Mouse (Mus musculus) CH12.LX (cell line): ENCODE results near the gene Klhl1. TPM values are rescaled to one million over a fixed set of nuclear protein-coding genes. Genes with fewer than 3 reads are reported as not detected.

Source experiments
- DNase-seq: peaks from one replicate; pipeline ENCODE4 v3.0.0-alpha.2; 2013; ENCODE audit errors: extremely low read depth
- H3K27ac ChIP-seq: 2 replicates; pipeline ENCODE4 v1.5.1; 2012; ENCODE audit warnings: low read depth, mild to moderate bottlenecking, control low read depth, moderate library complexity; ENCODE audit not compliant: insufficient read depth
- H3K27me3 ChIP-seq: replicated peaks from 2 replicates; pipeline ENCODE3; 2012; ENCODE audit warnings: inconsistent platforms
- H3K36me3 ChIP-seq, 2 experiments: replicated peaks in 1 of 2; 2 replicates each; pipeline versions ENCODE3 to v1.6.1; 2012; ENCODE audit warnings: inconsistent platforms in 1 of 2, low read length in 1 of 2, mild to moderate bottlenecking in 1 of 2, mixed read lengths in 1 of 2, moderate library complexity in 1 of 2; ENCODE audit not compliant: control insufficient read depth in 1 of 2, insufficient read depth in 1 of 2
- H3K4me1 ChIP-seq, 2 experiments: 2 replicates each; pipeline ENCODE4 v1.6.1; 2012; ENCODE audit warnings: inconsistent platforms in 1 of 2, moderate library complexity in 1 of 2; ENCODE audit not compliant: insufficient read depth in 2 of 2, control insufficient read depth in 1 of 2
- H3K4me2 ChIP-seq: 2 replicates; pipeline ENCODE4 v1.6.1; 2012; ENCODE audit warnings: low read depth, mild to moderate bottlenecking, control low read depth; ENCODE audit not compliant: poor library complexity, insufficient read depth, severe bottlenecking
- H3K4me3 ChIP-seq, 3 experiments: fragments of 150-350 bp in 1 of 3; sonication (generic) in 1 of 3; replicated peaks in 1 of 3; 2 replicates each; pipeline versions ENCODE3 to v1.5.1; 2011 to 2012; ENCODE audit warnings: low read depth in 2 of 3, low read length in 2 of 3, mild to moderate bottlenecking in 2 of 3, moderate library complexity in 2 of 3, control low read depth in 1 of 3, improper control_type of control experiment in 1 of 3, inconsistent platforms in 1 of 3, mixed read lengths in 1 of 3; ENCODE audit not compliant: poor library complexity in 1 of 3
- H3K79me2 ChIP-seq: replicated peaks from 2 replicates; pipeline ENCODE4 v1.6.1; 2012; ENCODE audit warnings: mild to moderate bottlenecking, moderate library complexity; ENCODE audit not compliant: control insufficient read depth, poor library complexity, insufficient read depth, severe bottlenecking; ENCODE audit errors: extremely low read depth
- H3K9ac ChIP-seq: 2 replicates; pipeline ENCODE4 v1.6.1; 2012; ENCODE audit warnings: low read depth, mild to moderate bottlenecking, control low read depth, moderate library complexity; ENCODE audit not compliant: insufficient read depth
- H3K9me3 ChIP-seq: replicated peaks from 2 replicates; pipeline ENCODE3; 2012; ENCODE audit warnings: low read length, inconsistent platforms, mixed read lengths
- CHD1 ChIP-seq: IDR thresholded peaks from 2 replicates; pipeline ENCODE4 v1.6.1; 2012; ENCODE audit warnings: low read depth, low read length, improper control_type of control experiment, inconsistent platforms
- ELF1 ChIP-seq: IDR thresholded peaks from 2 replicates; pipeline ENCODE4 v1.6.1; 2014; ENCODE audit warnings: low read depth, mild to moderate bottlenecking, inconsistent platforms, low read length, improper control_type of control experiment
- GABPA ChIP-seq: IDR thresholded peaks from 2 replicates; pipeline ENCODE4 v1.6.1; 2012; ENCODE audit warnings: low read depth, low read length, improper control_type of control experiment, inconsistent platforms; ENCODE audit not compliant: insufficient replicate concordance
- HCFC1 ChIP-seq: IDR thresholded peaks from 2 replicates; pipeline ENCODE4 v1.6.1; 2012; ENCODE audit warnings: low read depth, mild to moderate bottlenecking, inconsistent platforms, low read length, improper control_type of control experiment
- KAT2A ChIP-seq: IDR thresholded peaks from 2 replicates; pipeline ENCODE4 v1.6.1; 2012; ENCODE audit warnings: low read length, improper control_type of control experiment, inconsistent platforms; ENCODE audit not compliant: insufficient replicate concordance
- NRF1 ChIP-seq: IDR thresholded peaks from 2 replicates; pipeline ENCODE4 v1.6.1; 2014; ENCODE audit warnings: low read depth, mild to moderate bottlenecking, inconsistent platforms, low read length, improper control_type of control experiment, moderate library complexity
- PAX5 ChIP-seq: IDR thresholded peaks from 2 replicates; pipeline ENCODE4 v1.6.1; 2012; ENCODE audit warnings: low read length, inconsistent platforms, mixed read lengths
- POLR2A ChIP-seq: IDR thresholded peaks from 2 replicates; pipeline ENCODE4 v1.6.1; 2011; ENCODE audit warnings: low read depth, mild to moderate bottlenecking, improper control_type of control experiment, low read length
- RCOR1 ChIP-seq: conservative IDR thresholded peaks from 2 replicates; pipeline ENCODE4 v1.6.1; 2012; ENCODE audit warnings: low read depth, mild to moderate bottlenecking, inconsistent platforms, low read length, improper control_type of control experiment
- SMC3 ChIP-seq: IDR thresholded peaks from 2 replicates; pipeline ENCODE4 v1.6.1; 2011; ENCODE audit warnings: low read depth, low read length, improper control_type of control experiment
- UBTF ChIP-seq: IDR thresholded peaks from 2 replicates; pipeline ENCODE4 v1.6.1; 2012; ENCODE audit warnings: low read depth, mild to moderate bottlenecking, inconsistent platforms, low read length, improper control_type of control experiment, moderate library complexity
- dilution Hi-C: fragments of 300-500 bp; cut with MboI; formaldehyde crosslinking; loops from 2 replicates; pipeline ENCODE4 v1.14.3; 2020; ENCODE audit warnings: low sequenced_read_pairs; ENCODE audit not compliant: extremely low pct_unique_long_range_greater_than_20kb, extremely low pct_ligation_motif_present
- in situ Hi-C: fragments of 300-500 bp; cut with MboI; formaldehyde crosslinking; loops from 3 replicates; pipeline ENCODE4 v1.14.3; 2019; ENCODE audit warnings: low sequenced_read_pairs, low pct_ligation_motif_present, low pct_unique_long_range_greater_than_20kb, mixed read lengths
- polyA plus RNA-seq: library from polyadenylated mRNA; unstranded; fragments of >175 nt; gene quantifications from 2 replicates; pipeline ENCODE4 v1.2.1, GENCODE M21; 2012; ENCODE audit warnings: low read depth; ENCODE audit not compliant: insufficient read length
- total RNA-seq, 2 experiments: library from RNA; depleted of rRNA; stranded (reverse); fragments of 300-350 nt in 1 of 2; fragments of >200 nt in 1 of 2; gene quantifications; 2 replicates each; pipeline ENCODE4 v1.2.3; 2012 to 2014

Klhl1 gene
- total and polyA plus RNA-seq, 3 experiments, result not detected

DNA sequence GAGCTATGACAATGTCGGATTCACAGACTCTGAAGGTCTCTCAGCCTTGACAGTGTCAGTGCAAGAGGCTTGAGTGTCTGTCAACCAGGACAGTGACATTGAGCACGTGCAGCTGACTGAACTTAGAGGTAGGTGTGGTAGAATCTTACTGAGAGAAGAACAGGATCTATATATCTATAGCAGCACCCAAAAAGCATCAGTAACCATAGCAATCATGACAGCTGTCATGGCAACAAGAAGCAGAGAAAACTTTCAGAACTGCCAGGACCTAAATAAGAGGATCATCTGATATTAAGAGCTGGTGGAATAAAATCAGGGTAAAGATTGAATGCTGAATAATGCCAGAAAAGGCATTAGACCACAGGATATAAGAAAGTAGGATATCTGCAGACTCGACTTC is 453.0 kb downstream of the Klhl1 start:
- Histone ChIP-seq H3K27ac (no peak overlapping the region), H3K9me3 (peaks cover 29% of the 10 kb centered on the region), H3K79me2 (no peaks in the 10 kb centered on the region), H3K4me3 (no peak overlapping the region), H3K4me1 (no peaks in the 10 kb centered on the region), H3K9ac (no peak overlapping the region), H3K36me3 (no peaks in the 10 kb centered on the region), H3K27me3 (no peaks in the 10 kb centered on the region), H3K4me2 (no peak overlapping the region)
- TF ChIP-seq RCOR1 (no peak), UBTF (no peak), CHD1 (no peak), KAT2A (no peak), GABPA (no peak), ELF1 (no peak), PAX5 (no peak), HCFC1 (no peak), POLR2A (no peak), SMC3 (no peak), NRF1 (no peak)
- DNase-seq, result no peak
- in situ Hi-C loops, result no loop called here
- dilution Hi-C loops, result no loop called here
